Mouse (Mus musculus): Measurements from ENCODE around the gene Mymx. TPM values are rescaled to one million over a fixed set of nuclear protein-coding genes. Genes with fewer than 3 reads are reported as not detected.

Mymx gene
- not detected for total RNA-seq (2023)

DNA sequence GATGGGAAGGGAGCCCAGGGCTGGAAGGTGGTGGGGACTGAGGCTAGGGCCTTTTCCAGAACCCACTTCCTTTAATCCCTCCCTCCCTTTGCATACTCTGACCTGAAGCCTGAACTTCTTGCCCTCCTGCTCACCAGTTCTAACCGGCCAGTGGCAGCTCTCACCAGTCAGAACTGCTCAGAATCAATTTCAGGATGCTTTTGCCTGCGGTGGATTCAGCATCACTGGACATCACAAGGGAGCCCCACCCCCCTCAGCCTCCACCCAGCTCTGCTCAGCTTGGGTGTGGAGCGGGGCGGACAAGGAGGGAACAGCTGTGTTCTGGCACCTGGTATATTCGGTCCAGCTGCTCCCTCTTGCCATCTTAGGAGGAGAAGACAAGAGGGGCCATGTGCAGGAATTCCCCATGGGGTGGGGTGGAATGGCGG is at the start of gene Mymx:
TSS of gene Mymx (minus strand) at position 226 of the 428 bp plus-strand sequence.

DNA sequence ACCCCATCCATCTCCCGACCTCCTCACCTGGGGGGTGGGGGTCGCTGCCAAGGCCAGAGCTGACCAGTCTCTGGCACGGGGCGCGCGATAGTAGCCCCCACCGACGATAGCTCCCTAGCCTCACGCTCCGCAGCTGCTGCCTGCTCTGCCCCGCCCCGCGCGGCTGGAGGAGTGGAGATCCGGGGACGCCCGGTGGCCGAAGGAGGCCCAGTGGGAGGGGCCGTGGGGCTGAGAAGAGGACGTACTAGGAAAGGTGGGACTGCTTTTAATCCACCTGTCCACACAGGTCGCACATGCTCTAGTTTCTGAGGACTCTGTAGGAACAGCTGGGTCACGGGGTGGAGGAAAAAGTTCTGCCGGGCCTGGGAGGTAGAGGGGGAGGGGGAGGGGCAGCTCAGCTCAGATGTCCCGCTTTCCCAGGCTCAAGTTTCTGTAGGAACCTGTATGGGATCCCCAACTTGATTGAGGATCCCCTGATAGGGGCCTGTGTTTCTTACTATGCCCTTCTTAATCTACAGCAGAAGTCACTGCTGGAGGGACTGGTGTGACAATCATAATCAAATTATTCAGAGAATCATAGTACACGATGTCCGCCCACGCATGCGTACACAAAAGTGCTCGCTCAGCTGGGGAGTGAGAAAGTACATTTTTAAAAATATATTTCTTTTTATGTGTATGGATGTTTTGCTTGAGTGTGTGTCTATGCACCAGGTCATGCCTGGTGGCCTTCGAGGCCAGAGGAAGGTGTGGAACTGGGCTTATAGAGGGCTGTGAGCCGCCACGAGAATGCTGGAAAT is 2.3 kb downstream of the Mymx start, which contains the start of gene Slc29a1:
TSS of gene Slc29a1 (minus strand) at position 161 of the 797 bp plus-strand sequence.

DNA sequence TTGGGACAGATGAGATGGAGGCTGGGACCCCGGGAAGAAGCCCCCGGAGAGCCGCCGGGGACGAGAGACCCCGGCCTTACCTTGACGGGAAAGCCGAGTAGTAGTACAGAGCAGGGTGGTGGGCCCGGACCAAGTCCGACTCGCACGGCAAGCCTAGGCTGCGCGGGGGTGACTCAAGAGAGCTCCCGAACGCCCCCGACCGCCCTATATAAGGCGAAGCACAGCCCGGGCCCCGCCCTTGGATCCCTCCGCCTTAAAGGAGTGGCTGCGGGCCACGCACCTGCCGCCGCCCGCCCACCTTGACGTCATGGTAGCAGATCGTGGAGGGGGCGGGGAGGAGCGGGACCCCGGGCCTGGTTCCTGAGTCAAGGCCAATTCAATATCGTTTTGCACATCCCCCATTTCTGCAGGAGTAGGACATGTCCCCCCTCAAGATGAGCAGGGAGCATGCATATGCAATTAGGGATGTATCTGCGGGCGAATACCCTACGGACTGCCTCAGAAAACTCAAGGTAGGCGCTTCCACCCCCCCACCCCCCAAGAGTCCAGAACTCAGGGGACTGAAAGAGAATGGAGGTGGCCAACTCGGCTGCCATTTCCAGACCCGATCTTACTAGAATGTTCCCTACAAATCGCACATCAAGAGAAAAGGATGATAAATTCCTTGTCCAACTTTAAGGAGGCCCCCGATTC is 28.7 kb downstream of the Mymx start, which contains the start of gene Hsp90ab1:
TSS of gene Hsp90ab1 (minus strand) at position 185 of the 693 bp plus-strand sequence.

DNA sequence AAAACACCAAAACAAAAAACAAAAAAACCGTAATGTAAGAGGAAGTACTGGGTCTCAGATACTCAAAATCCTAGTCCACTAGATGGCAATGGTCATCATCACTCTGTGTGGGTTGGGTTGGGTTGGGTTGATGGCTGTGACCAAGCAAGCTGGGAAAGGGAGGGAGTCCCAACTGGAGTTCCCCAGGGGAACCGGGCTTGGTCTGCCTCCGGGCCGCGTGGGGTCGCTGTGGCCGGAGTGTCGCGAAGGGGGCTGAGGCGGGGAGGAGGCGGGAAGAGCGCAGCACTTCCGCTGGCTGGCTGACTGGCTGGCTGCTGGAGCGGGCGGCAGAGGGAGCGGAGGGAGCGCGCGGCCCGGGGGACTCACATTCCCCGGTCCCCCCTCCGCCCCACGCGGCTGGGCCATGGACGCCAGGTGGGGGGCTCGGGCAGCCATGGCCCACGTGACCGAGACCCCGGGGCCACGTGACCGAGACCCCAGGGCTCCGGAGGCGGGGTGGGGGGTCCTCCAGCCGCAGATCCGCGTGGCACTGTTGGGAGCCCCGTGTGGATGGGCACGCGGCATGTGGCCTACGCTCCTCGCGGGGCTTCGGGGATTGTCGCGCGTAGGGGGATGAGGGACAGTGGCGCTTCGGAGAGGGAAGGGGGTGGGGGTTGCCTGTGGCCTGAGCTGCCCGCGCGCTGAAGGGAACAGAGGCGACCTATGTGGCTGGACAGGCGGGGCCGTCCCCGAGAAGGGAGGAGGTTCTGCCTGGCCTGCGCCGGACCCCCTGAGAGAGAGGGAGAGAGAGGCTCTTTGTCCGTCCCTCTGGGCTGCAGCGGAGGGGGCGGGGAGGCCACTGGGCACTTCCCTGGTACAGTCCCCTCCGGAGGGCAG is 38.0 kb downstream of the Mymx start, which contains the start of gene Slc35b2:
TSS of gene Slc35b2 (plus strand) at position 220 of the 876 bp plus-strand sequence.

DNA sequence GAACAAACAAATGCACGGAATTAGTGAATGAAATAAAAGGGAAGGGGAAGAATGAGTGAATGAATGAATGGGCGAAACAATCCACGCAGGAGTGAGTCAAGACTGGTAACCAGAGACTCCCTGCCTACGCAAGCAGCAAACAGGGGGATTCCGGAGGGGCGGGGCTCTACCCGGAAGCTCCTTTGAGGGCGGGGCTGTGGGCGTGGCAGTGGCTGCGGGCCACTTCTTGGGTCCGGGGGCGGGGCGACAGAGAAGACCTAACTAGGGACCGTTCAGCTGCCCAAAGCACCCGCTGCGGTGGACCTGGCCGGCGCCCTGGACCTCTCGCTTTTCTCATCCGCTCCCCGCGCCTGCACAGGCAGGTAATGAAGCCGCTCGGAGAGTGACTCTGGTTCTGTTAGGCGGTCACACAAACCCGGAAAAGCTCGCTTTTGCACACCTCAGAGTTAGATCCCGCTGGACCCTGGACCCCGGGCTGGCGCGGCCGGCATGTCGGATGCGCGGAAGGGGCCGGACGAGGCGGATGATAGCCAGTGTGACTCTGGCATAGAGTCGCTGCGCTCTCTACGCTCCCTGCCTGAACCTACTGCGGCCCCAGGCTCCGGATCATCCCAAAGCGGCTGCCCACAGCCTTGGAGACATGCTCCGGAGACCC is 46.3 kb downstream of the Mymx start, which contains the start of gene Nfkbie:
TSS of gene Nfkbie (plus strand) at position 252 of the 655 bp plus-strand sequence.

Other genes starting within 250 kb of the Mymx start
- gene Cdc5l, start 168.4 kb downstream of the Mymx start, total RNA-seq (2023) = 100 to 1,000 TPM in 1 of 2 experiments, 10 to 100 TPM in 1; 88.0 to 104 TPM
- not detected for gene Spats1, start 126.7 kb downstream of the Mymx start, total RNA-seq (2023)
- gene Aars2, start 95.3 kb downstream of the Mymx start, total RNA-seq (2023) = 10 to 100 TPM; 18.6 to 22.1 TPM
- not detected for gene Tcte1, start 78.7 kb downstream of the Mymx start, total RNA-seq (2023)
- under 1 TPM; 0.33 to 0.38 TPM for gene Tmem151b, start 52.4 kb downstream of the Mymx start, total RNA-seq (2023)
- 100 to 1,000 TPM; 139 to 141 TPM for gene Nfkbie, start 46.4 kb downstream of the Mymx start, total RNA-seq (2023)
- 10 to 100 TPM; 51.3 to 57.0 TPM for gene Slc35b2, start 38.2 kb downstream of the Mymx start, total RNA-seq (2023)
- gene Hsp90ab1, start 28.8 kb downstream of the Mymx start, total RNA-seq (2023) = 1,000 to 10,000 TPM in 1 of 2 experiments, 100 to 1,000 TPM in 1; 986 to 1,178 TPM
- 10 to 100 TPM; 21.9 to 22.2 TPM for gene Slc29a1, start 2.5 kb downstream of the Mymx start, total RNA-seq (2023)
- gene Capn11, start 57.2 kb upstream of the Mymx start, total RNA-seq (2023) = under 1 TPM in 1 of 2 experiments, not detected in 1; 0.46 TPM
- 10 to 100 TPM; 26.0 to 29.3 TPM for gene Mrpl14, start 84.2 kb upstream of the Mymx start, total RNA-seq (2023)
- 10 to 100 TPM; 28.6 to 30.6 TPM for gene Tmem63b, start 84.8 kb upstream of the Mymx start, total RNA-seq (2023)
- not detected for gene 1600014C23Rik, start 131.7 kb upstream of the Mymx start, total RNA-seq (2023)

All from B cell, adult 67 days (primary cell).